Mouse (Mus musculus): ENCODE results near the gene Speer3.
"Not testable (repeated sequence)": the region's sequence is repeated elsewhere in the genome, so short reads cannot be mapped to it uniquely, and the experiment has no call there.

The Speer3 gene

DNA sequence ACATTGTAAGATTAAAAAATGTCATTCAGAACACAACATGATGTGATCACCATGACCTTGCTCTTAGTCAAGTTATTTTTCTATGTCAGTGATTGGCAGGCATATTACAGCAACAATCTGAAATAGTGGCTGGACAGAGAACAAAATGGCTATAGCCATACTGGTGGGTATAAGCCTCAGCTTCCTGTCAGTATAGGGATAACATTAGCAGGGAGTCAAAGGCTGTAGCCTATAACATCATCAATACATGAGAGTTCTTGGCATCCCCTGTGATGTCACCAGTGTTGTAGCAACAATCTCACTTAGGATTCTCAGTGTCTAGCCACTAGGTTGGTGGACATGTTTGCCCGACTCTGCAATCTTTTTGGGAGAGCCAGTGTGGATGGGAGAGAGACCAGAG is at the start of gene Speer3:
Speer3 (plus strand) TSS at position 301 of the 400 bp plus-strand sequence.
- in situ Hi-C loops (cut with MboI, MseI), result no loop called here

DNA sequence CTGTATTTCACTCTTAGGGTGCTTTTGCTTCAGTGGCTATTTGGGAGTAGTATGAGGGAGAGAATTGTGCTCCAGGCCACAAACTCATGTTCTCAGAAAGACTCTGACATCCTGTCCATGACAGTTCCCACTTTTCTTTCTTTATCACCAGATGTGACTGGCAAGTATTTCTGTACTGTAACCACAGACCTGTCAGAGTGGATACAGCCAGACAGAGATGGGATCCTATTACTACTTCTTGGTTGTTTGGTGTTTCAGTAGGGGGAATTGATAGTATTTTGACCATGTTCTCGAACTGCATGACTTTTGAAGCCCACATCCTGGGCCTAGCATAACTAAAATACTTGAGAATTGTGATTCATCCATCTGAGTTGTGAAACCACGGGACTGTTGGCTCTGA is 19.1 kb downstream of the Speer3 start:
- in situ Hi-C loops (cut with MboI, MseI), result not testable (repeated sequence)

DNA sequence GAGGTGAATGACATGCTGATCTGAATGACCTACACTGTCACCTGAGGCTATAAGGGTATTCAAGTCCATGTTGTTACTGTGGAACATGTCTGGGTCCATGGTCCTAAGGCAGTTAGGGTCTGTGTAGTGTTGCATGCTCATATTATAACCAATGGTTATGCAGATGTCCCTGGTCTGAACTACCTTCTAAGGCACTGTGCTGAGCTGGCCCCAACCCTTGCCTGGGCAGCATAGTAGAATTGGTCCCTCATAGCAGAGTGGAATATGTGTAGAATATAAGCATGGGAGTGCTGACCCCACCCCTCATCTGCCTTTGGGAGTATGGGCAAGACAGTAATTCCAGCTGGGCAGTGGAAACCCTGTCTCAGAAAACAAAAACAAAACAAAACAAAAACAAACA is 33.7 kb downstream of the Speer3 start:
- in situ Hi-C loops (cut with MboI, MseI), result no loop called here

DNA sequence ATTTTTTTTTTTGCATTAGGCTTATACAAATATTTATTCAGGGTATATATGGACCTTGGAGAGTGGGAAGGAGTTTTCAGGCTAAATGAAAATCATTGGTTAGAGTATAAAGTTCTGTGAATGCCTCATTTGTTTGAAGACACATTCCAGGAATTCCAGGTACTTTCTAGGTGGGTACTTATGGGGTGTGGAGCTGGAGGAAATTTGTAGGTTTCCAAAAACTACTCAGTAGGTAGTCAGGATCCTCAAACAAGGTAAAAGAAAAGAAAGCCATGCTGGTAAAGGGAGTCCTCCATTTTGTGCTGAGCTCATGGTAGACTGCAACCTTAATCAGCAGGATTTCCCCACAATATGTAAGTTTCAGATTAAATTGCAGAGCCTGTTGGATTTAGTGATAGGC is 35.3 kb downstream of the Speer3 start:
- in situ Hi-C loops (cut with MboI, MseI), result no loop called here

DNA sequence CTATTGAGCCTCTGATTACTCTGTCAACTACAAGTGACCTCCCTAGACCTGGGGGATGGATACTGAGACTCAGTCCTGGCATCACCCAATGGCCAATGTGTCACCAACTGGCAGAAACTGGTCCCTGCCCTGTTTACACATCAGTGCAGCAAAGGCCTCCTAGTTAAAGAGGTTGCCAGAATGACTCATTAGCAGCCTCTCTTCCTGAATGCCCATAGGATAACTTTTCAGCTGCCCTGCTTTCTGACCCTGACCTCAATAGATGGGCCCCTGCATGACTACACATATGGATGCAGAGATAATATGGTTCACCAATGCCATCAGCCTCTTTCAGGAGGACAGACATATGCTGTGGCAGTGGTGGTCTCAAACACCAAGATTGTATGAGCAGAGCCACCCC is 52.9 kb downstream of the Speer3 start:
- in situ Hi-C loops (cut with MboI, MseI), result loop anchor here in 1 of 2 experiments (5.0 kb wide), 1 partner anchor 48 kb away; no protein-coding TSS in a partner anchor
